Mouse (Mus musculus): ENCODE measurements around the gene Thbs3. TPM values are rescaled to one million over a fixed set of nuclear protein-coding genes. Genes with fewer than 3 reads are reported as not detected.

Gene Thbs3
- polyA plus RNA-seq, 1 experiment from 2014 or later: 44.5 TPM

- WGBS: 89% methylated on average over 8 of the region's 8 CpGs
- Histone ChIP-seq H3K9ac (ENCODE audit: low read depth, low read length) (no peak overlapping the region), H3K4me1 (replicated peaks; ENCODE audit: control insufficient read depth, insufficient read depth, low read length) (no peaks in the 10 kb centered on the region), H3K27me3 (ENCODE audit: control insufficient read depth, insufficient read depth, low read length) (no peaks in the 10 kb centered on the region), H3K4me3 (ENCODE audit: low read depth, low read length) (no peak overlapping the region), H3K9me3 (ENCODE audit: control insufficient read depth, low read length) (no peaks in the 10 kb centered on the region), H3K36me3 (ENCODE audit: control insufficient read depth, insufficient read depth, low read length) (no peaks in the 10 kb centered on the region), H3K4me2 (replicated peaks; ENCODE audit: low read depth, low read length) (no peak overlapping the region), H3K27ac (ENCODE audit: low read depth, low read length) (no peak overlapping the region)
- no peak for ATAC-seq (ENCODE audit: low FRiP score)
- no peak for DNase-seq (ENCODE audit: low spot score)
These were observed 24.5 kb upstream of the Thbs3 start for GRCm38 (mm10) chr3:89190436-89190835.

- H3K9me3 ChIP-seq (ENCODE audit: control insufficient read depth, low read length): no peaks in the 10 kb centered on the region
- 82% methylated on average over 1 of the region's 1 CpGs for WGBS
- no peaks in the 10 kb centered on the region for H3K36me3 ChIP-seq (ENCODE audit: control insufficient read depth, insufficient read depth, low read length)
- no peaks in the 10 kb centered on the region for H3K27me3 ChIP-seq (ENCODE audit: control insufficient read depth, insufficient read depth, low read length)
- no peak overlapping the region for H3K4me2 ChIP-seq (replicated peaks; ENCODE audit: low read depth, low read length)
- ATAC-seq (ENCODE audit: low FRiP score): no peak
- 0 out of 2 replicates have a peak, but pooled peaks cover 2% of the 10 kb centered on the region for H3K4me1 ChIP-seq (replicated peaks; ENCODE audit: control insufficient read depth, insufficient read depth, low read length)
- DNase-seq (ENCODE audit: low spot score): no peak
- H3K9ac ChIP-seq (ENCODE audit: low read depth, low read length): no peak overlapping the region
- no peak overlapping the region for H3K4me3 ChIP-seq (ENCODE audit: low read depth, low read length)
- no peak overlapping the region for H3K27ac ChIP-seq (ENCODE audit: low read depth, low read length)
These were observed 21.6 kb upstream of the Thbs3 start for GRCm38 (mm10) chr3:89193351-89193750.

DNA sequence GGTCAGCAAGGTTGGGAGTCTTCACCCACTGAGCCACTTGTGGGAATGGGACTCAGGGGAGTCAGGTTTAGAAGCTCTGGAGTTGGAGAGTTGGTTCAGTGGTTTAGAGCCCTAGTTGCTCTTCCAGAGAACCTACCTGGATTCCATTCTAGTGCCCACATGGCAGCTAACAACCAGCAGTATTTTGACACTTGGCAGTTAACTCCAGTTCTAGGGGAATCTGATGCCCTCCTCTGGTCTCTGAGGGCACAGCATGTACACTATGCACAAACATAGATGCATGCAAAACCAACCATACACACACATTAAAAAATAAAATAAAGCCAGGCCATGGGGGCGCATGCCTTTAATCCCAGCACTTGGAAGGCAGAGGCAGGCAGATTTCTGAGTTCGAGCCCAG, 21.1 kb upstream of the Thbs3 start:
- ATAC-seq (ENCODE audit: low FRiP score) (no peak), DNase-seq (ENCODE audit: low spot score) (no peak)
- H3K4me1 ChIP-seq (replicated peaks; ENCODE audit: control insufficient read depth, insufficient read depth, low read length): 0 out of 2 replicates have a peak, but pooled peaks cover 2% of the 10 kb centered on the region
- H3K27ac ChIP-seq (ENCODE audit: low read depth, low read length): no peak overlapping the region
- H3K4me2 ChIP-seq (replicated peaks; ENCODE audit: low read depth, low read length): no peak overlapping the region
- H3K27me3 ChIP-seq (ENCODE audit: control insufficient read depth, insufficient read depth, low read length): no peaks in the 10 kb centered on the region
- H3K36me3 ChIP-seq (ENCODE audit: control insufficient read depth, insufficient read depth, low read length): no peaks in the 10 kb centered on the region
- 89% methylated on average over 2 of the region's 2 CpGs for WGBS
- H3K4me3 ChIP-seq (ENCODE audit: low read depth, low read length): no peak overlapping the region
- H3K9ac ChIP-seq (ENCODE audit: low read depth, low read length): no peak overlapping the region
- H3K9me3 ChIP-seq (ENCODE audit: control insufficient read depth, low read length): no peaks in the 10 kb centered on the region

- H3K27ac ChIP-seq (ENCODE audit: low read depth, low read length): peak overlapping the region; percentile 69
- no peaks in the 10 kb centered on the region for H3K36me3 ChIP-seq (ENCODE audit: control insufficient read depth, insufficient read depth, low read length)
- H3K27me3 ChIP-seq (ENCODE audit: control insufficient read depth, insufficient read depth, low read length): no peaks in the 10 kb centered on the region
- DNase-seq (ENCODE audit: low spot score): peak; percentile 94
- H3K4me1 ChIP-seq (replicated peaks; ENCODE audit: control insufficient read depth, insufficient read depth, low read length): 0 out of 2 replicates have a peak, but pooled peaks cover 2% of the 10 kb centered on the region
- ATAC-seq (ENCODE audit: low FRiP score): peak; percentile 94
- H3K9me3 ChIP-seq (ENCODE audit: control insufficient read depth, low read length): no peaks in the 10 kb centered on the region
- H3K4me2 ChIP-seq (replicated peaks; ENCODE audit: low read depth, low read length): peak overlapping the region; percentile 46
- peak overlapping the region; percentile 29 for H3K4me3 ChIP-seq (ENCODE audit: low read depth, low read length)
- WGBS: 10% methylated on average over 31 of the region's 33 CpGs
- H3K9ac ChIP-seq (ENCODE audit: low read depth, low read length): peak overlapping the region; percentile 63
These were observed 18.8 kb upstream of the Thbs3 start for GRCm38 (mm10) chr3:89195979-89196877.

- H3K4me2 ChIP-seq (replicated peaks; ENCODE audit: low read depth, low read length): no peak overlapping the region
- H3K27ac ChIP-seq (ENCODE audit: low read depth, low read length): no peak overlapping the region
- no peak overlapping the region for H3K9ac ChIP-seq (ENCODE audit: low read depth, low read length)
- no peak overlapping the region for H3K4me3 ChIP-seq (ENCODE audit: low read depth, low read length)
- 83% methylated on average over 3 of the region's 3 CpGs for WGBS
- H3K36me3 ChIP-seq (ENCODE audit: control insufficient read depth, insufficient read depth, low read length): no peaks in the 10 kb centered on the region
- no peak for DNase-seq (ENCODE audit: low spot score)
- no peaks in the 10 kb centered on the region for H3K27me3 ChIP-seq (ENCODE audit: control insufficient read depth, insufficient read depth, low read length)
- no peak for ATAC-seq (ENCODE audit: low FRiP score)
- H3K4me1 ChIP-seq (replicated peaks; ENCODE audit: control insufficient read depth, insufficient read depth, low read length): peaks cover 4% of the 10 kb centered on the region; the same call in 1 of the 2 replicates
- H3K9me3 ChIP-seq (ENCODE audit: control insufficient read depth, low read length): no peaks in the 10 kb centered on the region
These were observed 15.1 kb upstream of the Thbs3 start for GRCm38 (mm10) chr3:89199839-89200238.

DNA sequence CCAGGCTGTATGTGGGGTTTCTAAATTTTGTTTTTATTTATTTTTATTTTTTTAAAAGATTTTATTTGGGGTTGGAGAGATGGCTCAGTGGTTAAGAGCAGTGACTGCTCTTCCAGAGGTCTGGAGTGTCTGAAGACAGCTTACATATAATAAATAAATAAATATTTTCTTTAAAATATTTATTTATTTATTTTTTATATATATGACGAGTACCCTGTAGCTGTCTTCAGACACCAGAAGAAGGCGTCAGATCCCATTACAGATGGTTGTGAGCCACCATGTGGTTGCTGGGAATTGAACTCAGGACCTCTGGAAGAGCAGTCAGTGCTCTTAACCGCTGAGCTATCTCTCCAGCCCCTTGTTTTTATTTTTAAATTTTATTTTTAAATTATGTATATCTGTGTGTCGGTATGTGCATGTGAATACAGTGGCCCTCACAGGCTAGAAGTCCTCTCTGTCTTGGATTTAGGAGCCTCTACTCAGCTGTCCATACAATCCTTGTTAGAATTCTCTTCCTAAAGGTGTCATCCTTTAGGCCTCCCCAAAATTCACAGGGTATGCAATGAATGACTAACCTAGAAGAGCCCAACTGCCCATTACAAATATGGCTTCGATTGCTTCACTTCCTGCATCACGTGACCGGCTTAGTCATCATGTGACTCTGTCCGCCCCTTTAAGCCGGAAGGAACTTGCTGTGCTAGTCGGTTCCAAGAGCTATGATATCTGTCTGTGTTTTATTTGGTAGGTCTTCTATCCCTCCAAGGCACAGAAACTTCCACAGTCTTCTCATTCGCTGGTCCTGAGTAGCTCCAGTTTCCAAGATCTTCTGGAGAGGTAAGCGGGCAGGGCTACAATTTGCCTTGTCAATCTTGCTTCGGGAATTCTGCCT, 12.5 kb upstream of the Thbs3 start, which contains the start of gene Gba:
Gene Gba, plus strand, starts transcription at position 676 of the 889 bp plus-strand sequence.
- ATAC-seq (ENCODE audit: low FRiP score) (peak; percentile 84), DNase-seq (ENCODE audit: low spot score) (peak; percentile 96)
- Histone ChIP-seq H3K27ac (ENCODE audit: low read depth, low read length) (0 out of 2 replicates have a peak within 1 kb of the TSS, but pooled peaks have one; percentile 33), H3K9ac (ENCODE audit: low read depth, low read length) (peak within 1 kb of the TSS; percentile 46), H3K4me3 (ENCODE audit: low read depth, low read length) (peak within 1 kb of the TSS; percentile 39), H3K4me2 (replicated peaks; ENCODE audit: low read depth, low read length) (peak within 1 kb of the TSS; percentile 43), H3K9me3 (ENCODE audit: control insufficient read depth, low read length) (no peaks in the 10 kb centered on the region), H3K4me1 (replicated peaks; ENCODE audit: control insufficient read depth, insufficient read depth, low read length) (peaks cover 2% of the 10 kb centered on the region; the same call in 1 of the 2 replicates), H3K27me3 (ENCODE audit: control insufficient read depth, insufficient read depth, low read length) (no peaks in the 10 kb centered on the region), H3K36me3 (ENCODE audit: control insufficient read depth, insufficient read depth, low read length) (peaks cover 7% of the 10 kb centered on the region; the same call in 1 of the 2 replicates)
- WGBS: 29% methylated on average over 13 of the region's 13 CpGs

GRCm38 (mm10) chr3:89203142-89203514, 11.9 kb upstream of the Thbs3 start:
- H3K27me3 ChIP-seq (ENCODE audit: control insufficient read depth, insufficient read depth, low read length): no peaks in the 10 kb centered on the region
- peaks cover 2% of the 10 kb centered on the region; the same call in 1 of the 2 replicates for H3K4me1 ChIP-seq (replicated peaks; ENCODE audit: control insufficient read depth, insufficient read depth, low read length)
- ATAC-seq (ENCODE audit: low FRiP score) (0 out of 2 replicates have a peak, but pooled peaks have one; percentile 26), DNase-seq (ENCODE audit: low spot score) (no peak)
- peaks cover 10% of the 10 kb centered on the region; the same call in 1 of the 2 replicates for H3K36me3 ChIP-seq (ENCODE audit: control insufficient read depth, insufficient read depth, low read length)
- WGBS: 30% methylated on average over 5 of the region's 5 CpGs
- no peaks in the 10 kb centered on the region for H3K9me3 ChIP-seq (ENCODE audit: control insufficient read depth, low read length)
- H3K27ac ChIP-seq (ENCODE audit: low read depth, low read length): 0 out of 2 replicates have a peak overlapping the region, but pooled peaks have one; percentile 33
- peak overlapping the region; percentile 46 for H3K9ac ChIP-seq (ENCODE audit: low read depth, low read length)
- H3K4me2 ChIP-seq (replicated peaks; ENCODE audit: low read depth, low read length): peak overlapping the region; percentile 43
- peak overlapping the region; percentile 39 for H3K4me3 ChIP-seq (ENCODE audit: low read depth, low read length)

DNA sequence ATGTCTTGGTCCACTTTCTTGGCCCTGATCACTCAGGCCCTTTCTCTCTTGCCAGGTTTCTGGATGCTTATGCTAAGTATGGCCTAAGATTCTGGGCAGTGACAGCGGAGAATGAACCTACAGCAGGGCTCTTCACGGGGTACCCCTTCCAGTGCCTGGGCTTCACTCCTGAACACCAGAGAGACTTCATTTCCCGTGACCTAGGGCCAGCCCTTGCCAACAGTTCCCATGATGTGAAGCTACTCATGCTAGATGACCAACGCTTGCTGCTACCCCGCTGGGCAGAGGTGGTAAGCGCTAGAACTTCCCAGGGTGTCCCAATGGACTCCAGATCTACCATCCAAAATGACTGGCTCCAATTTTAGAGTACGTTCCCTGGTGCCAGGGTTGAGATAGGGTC, 8.9 kb upstream of the Thbs3 start:
- Histone ChIP-seq H3K4me3 (ENCODE audit: low read depth, low read length) (no peak overlapping the region), H3K4me2 (replicated peaks; ENCODE audit: low read depth, low read length) (no peak overlapping the region), H3K4me1 (replicated peaks; ENCODE audit: control insufficient read depth, insufficient read depth, low read length) (peaks cover 2% of the 10 kb centered on the region; the same call in 1 of the 2 replicates), H3K27ac (ENCODE audit: low read depth, low read length) (no peak overlapping the region), H3K9me3 (ENCODE audit: control insufficient read depth, low read length) (no peaks in the 10 kb centered on the region), H3K9ac (ENCODE audit: low read depth, low read length) (no peak overlapping the region), H3K27me3 (ENCODE audit: control insufficient read depth, insufficient read depth, low read length) (no peaks in the 10 kb centered on the region), H3K36me3 (ENCODE audit: control insufficient read depth, insufficient read depth, low read length) (peaks cover 17% of the 10 kb centered on the region; the same call in 1 of the 2 replicates)
- ATAC-seq (ENCODE audit: low FRiP score): no peak
- WGBS: 92% methylated on average over 7 of the region's 7 CpGs
- DNase-seq (ENCODE audit: low spot score): no peak

All from hindbrain, embryonic 11.5 days (tissue).